Mouse (Mus musculus): Measurements from ENCODE around the gene Rab12. TPM values are rescaled to one million over a fixed set of nuclear protein-coding genes. Genes with fewer than 3 reads are reported as not detected.

Rab12 gene
- total RNA-seq (2014; rRNA removed; ENCODE audit: low replicate concordance) = 48.8 and 52.5 TPM in 2 replicates
- polyA plus RNA-seq (2015; fragmentation: Nextera tagmentation; extraction: Ambion mirVana) = 56.4 and 56.6 TPM in 2 replicates

- peak within 1 kb of the TSS; percentile 71 for H3K27ac ChIP-seq (ENCODE audit: low read depth)
- H3K9me3 ChIP-seq (replicated peaks; ENCODE audit: control insufficient read depth, low read length) = no peaks in the 10 kb centered on the region
- H3K4me2 ChIP-seq (ENCODE audit: low read depth, low read length) = peak within 1 kb of the TSS; percentile 75
- DNase-seq (ENCODE audit: low spot score) (peak; percentile 78), ATAC-seq (ENCODE audit: insufficient read depth, low read depth) (peak; percentile 94)
- WGBS = 5% methylated on average over 61 of the region's 71 CpGs
- TF ChIP-seq CTCF (IDR thresholded peaks at IDR 0.05; ENCODE audit: low read depth) = peak; percentile 80
- TF ChIP-seq EP300 (IDR thresholded peaks at IDR 0.05; ENCODE audit: low read depth) = peak; percentile 36; the same call in 1 of the 2 replicates
- H3K36me3 ChIP-seq (replicated peaks; ENCODE audit: control insufficient read depth, insufficient read depth, low read length) = no peaks in the 10 kb centered on the region
- peak within 1 kb of the TSS; percentile 92 for H3K9ac ChIP-seq (replicated peaks; ENCODE audit: low read depth, low read length)
- H3K4me1 ChIP-seq (ENCODE audit: control insufficient read depth, insufficient read depth) = peaks cover 8% of the 10 kb centered on the region; the same call in 1 of the 2 replicates
- peak within 1 kb of the TSS; percentile 85 for H3K4me3 ChIP-seq (ENCODE audit: low read depth, low read length)
- H3K27me3 ChIP-seq (ENCODE audit: control insufficient read depth, insufficient read depth, low read length) = no peaks in the 10 kb centered on the region
These were observed at the start of gene Rab12 for GRCm38 (mm10) chr17:66519554-66520553. Gene Rab12, minus strand, starts transcription at chr17:66519729.

GRCm38 (mm10) chr17:66564213-66564612 is 44.7 kb upstream of the Rab12 start:
- peak; percentile 51 for ATAC-seq (ENCODE audit: insufficient read depth, low read depth)
- no peaks in the 10 kb centered on the region for H3K36me3 ChIP-seq (replicated peaks; ENCODE audit: control insufficient read depth, insufficient read depth, low read length)
- H3K4me3 ChIP-seq (ENCODE audit: low read depth, low read length) = no peak overlapping the region
- H3K9me3 ChIP-seq (replicated peaks; ENCODE audit: control insufficient read depth, low read length) = 0 out of 2 replicates have a peak, but pooled peaks cover 6% of the 10 kb centered on the region
- DNase-seq (ENCODE audit: low spot score) = peak; percentile 29
- WGBS = 51% methylated on average over 7 of the region's 7 CpGs
- H3K4me1 ChIP-seq (ENCODE audit: control insufficient read depth, insufficient read depth) = no peaks in the 10 kb centered on the region
- no peak for TF ChIP-seq CTCF (IDR thresholded peaks at IDR 0.05; ENCODE audit: low read depth)
- no peak for TF ChIP-seq EP300 (IDR thresholded peaks at IDR 0.05; ENCODE audit: low read depth)
- H3K27ac ChIP-seq (ENCODE audit: low read depth) = no peak overlapping the region
- H3K9ac ChIP-seq (replicated peaks; ENCODE audit: low read depth, low read length) = no peak overlapping the region
- no peak overlapping the region for H3K4me2 ChIP-seq (ENCODE audit: low read depth, low read length)
- no peaks in the 10 kb centered on the region for H3K27me3 ChIP-seq (ENCODE audit: control insufficient read depth, insufficient read depth, low read length)

DNA sequence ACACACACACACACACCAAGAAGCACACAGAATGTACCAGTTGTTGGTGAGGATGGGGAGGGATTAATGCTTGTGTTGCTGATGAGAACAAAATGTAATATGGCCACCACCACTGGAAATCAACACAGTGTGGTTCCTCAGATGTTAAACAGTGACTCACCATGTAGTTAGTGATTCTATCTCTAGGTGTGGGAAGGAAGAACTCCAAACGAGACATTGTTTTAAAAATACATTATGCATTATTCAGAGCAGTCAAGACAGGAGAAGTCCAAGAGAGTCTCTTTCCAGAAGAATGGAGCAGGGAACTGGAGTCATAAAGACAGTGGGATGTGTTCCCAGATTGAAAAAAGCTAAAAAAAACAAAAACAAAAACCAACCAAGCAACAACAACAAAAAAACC is 44.0 kb upstream of the Rab12 start:
- Histone ChIP-seq H3K36me3 (replicated peaks; ENCODE audit: control insufficient read depth, insufficient read depth, low read length) (no peaks in the 10 kb centered on the region), H3K4me3 (ENCODE audit: low read depth, low read length) (no peak overlapping the region), H3K9me3 (replicated peaks; ENCODE audit: control insufficient read depth, low read length) (0 out of 2 replicates have a peak, but pooled peaks cover 6% of the 10 kb centered on the region), H3K4me1 (ENCODE audit: control insufficient read depth, insufficient read depth) (no peaks in the 10 kb centered on the region), H3K27me3 (ENCODE audit: control insufficient read depth, insufficient read depth, low read length) (no peaks in the 10 kb centered on the region), H3K27ac (ENCODE audit: low read depth) (no peak overlapping the region), H3K4me2 (ENCODE audit: low read depth, low read length) (no peak overlapping the region), H3K9ac (replicated peaks; ENCODE audit: low read depth, low read length) (no peak overlapping the region)
- ATAC-seq (ENCODE audit: insufficient read depth, low read depth) = no peak
- TF ChIP-seq CTCF (IDR thresholded peaks at IDR 0.05; ENCODE audit: low read depth) (no peak), EP300 (IDR thresholded peaks at IDR 0.05; ENCODE audit: low read depth) (no peak)
- WGBS = 44% methylated on average over 1 of the region's 1 CpGs
- no peak for DNase-seq (ENCODE audit: low spot score)

DNA sequence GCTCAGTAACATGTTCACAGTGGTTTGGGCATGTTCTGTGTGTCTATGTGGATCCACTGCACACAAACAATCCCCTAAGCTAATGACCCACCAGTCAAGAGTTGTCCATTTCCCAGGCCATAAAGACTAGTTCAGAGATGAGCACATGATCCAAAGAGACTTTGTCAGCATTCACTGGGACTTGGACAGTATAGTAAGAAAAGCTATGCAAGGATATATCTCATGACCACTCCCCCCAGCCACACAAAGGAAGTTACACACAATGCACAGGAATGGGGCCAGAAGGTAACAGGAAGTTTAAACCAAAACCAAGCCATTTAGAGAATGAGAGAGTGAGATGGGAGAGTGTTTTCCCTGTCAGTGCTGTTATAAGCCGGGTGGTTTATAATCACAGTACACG is 41.9 kb upstream of the Rab12 start:
- Histone ChIP-seq H3K4me2 (ENCODE audit: low read depth, low read length) (no peak overlapping the region), H3K27me3 (ENCODE audit: control insufficient read depth, insufficient read depth, low read length) (no peaks in the 10 kb centered on the region), H3K9ac (replicated peaks; ENCODE audit: low read depth, low read length) (no peak overlapping the region), H3K4me1 (ENCODE audit: control insufficient read depth, insufficient read depth) (no peaks in the 10 kb centered on the region), H3K27ac (ENCODE audit: low read depth) (no peak overlapping the region; the same call in 1 of the 2 replicates), H3K9me3 (replicated peaks; ENCODE audit: control insufficient read depth, low read length) (0 out of 2 replicates have a peak, but pooled peaks cover 6% of the 10 kb centered on the region), H3K36me3 (replicated peaks; ENCODE audit: control insufficient read depth, insufficient read depth, low read length) (no peaks in the 10 kb centered on the region), H3K4me3 (ENCODE audit: low read depth, low read length) (no peak overlapping the region)
- no peak for TF ChIP-seq EP300 (IDR thresholded peaks at IDR 0.05; ENCODE audit: low read depth)
- no peak for TF ChIP-seq CTCF (IDR thresholded peaks at IDR 0.05; ENCODE audit: low read depth)
- WGBS = 53% methylated on average over 2 of the region's 2 CpGs
- ATAC-seq (ENCODE audit: insufficient read depth, low read depth) (no peak), DNase-seq (ENCODE audit: low spot score) (no peak)

DNA sequence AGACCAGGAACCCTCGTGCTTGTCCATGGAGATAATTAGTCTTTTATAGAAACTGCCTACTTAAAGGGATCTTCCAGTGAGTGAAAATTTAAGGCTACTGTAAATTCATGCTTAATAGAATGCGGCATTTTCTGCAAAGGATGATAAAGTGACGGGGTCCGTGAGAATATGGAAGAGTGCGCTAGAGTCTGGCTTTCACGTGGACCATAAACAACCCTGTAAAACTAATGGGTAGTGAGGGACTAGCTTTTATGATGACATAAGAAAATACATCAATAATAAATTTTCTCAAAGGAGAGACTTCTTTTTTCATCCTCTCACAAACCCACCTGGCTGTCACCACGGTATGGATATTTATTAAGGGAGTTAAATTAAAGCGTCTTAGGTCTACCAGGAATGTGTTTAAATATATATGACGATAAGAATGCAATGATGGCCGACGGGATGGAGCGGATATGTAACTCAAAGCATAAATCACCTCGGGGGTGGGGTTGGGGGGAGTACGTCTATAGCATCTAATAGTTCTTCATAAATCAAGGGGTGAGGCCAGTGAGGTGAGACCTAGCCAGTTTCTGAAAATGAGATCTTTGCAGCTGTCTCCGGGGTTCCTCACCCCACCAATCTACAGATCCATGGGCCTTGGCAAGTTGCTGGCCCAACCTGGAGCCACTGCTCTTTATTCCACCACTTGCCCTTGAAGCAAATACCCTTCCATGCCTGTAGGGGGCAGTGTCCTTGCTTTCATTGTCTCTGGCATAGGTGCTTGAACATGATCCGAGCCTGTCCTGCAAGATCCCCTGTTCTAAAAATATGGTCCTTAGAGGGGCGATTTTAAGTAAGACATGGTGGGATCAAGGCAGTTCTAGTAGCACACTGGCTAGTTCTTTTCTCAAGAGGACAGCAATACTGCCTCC is 39.1 kb upstream of the Rab12 start:
- TF ChIP-seq CTCF (IDR thresholded peaks at IDR 0.05; ENCODE audit: low read depth) = 0 out of 2 replicates have a peak, but pooled peaks have one; percentile 10
- TF ChIP-seq EP300 (IDR thresholded peaks at IDR 0.05; ENCODE audit: low read depth) = no peak
- Histone ChIP-seq H3K4me2 (ENCODE audit: low read depth, low read length) (no peak overlapping the region), H3K27ac (ENCODE audit: low read depth) (no peak overlapping the region), H3K9me3 (replicated peaks; ENCODE audit: control insufficient read depth, low read length) (no peaks in the 10 kb centered on the region), H3K4me1 (ENCODE audit: control insufficient read depth, insufficient read depth) (no peaks in the 10 kb centered on the region), H3K36me3 (replicated peaks; ENCODE audit: control insufficient read depth, insufficient read depth, low read length) (no peaks in the 10 kb centered on the region), H3K4me3 (ENCODE audit: low read depth, low read length) (no peak overlapping the region), H3K27me3 (ENCODE audit: control insufficient read depth, insufficient read depth, low read length) (no peaks in the 10 kb centered on the region), H3K9ac (replicated peaks; ENCODE audit: low read depth, low read length) (no peak overlapping the region)
- WGBS = 84% methylated on average over 17 of the region's 17 CpGs
- DNase-seq (ENCODE audit: low spot score) = no peak
- ATAC-seq (ENCODE audit: insufficient read depth, low read depth) = no peak

All from heart, postnatal 0 days (tissue).